Mouse (Mus musculus) bone marrow macrophage, adult 2 months (primary cell): ENCODE measurements around the gene Ctnnd2.

Source experiments
- CTCF ChIP-seq: IDR thresholded peaks from 2 replicates; pipeline ENCODE4 v1.5.1; 2012; ENCODE audit warnings: low read depth, mild to moderate bottlenecking, low read length, moderate library complexity
- POLR2A ChIP-seq: IDR thresholded peaks from 2 replicates; pipeline ENCODE4 v1.6.1; 2012; ENCODE audit warnings: mild to moderate bottlenecking, low read depth, low read length, borderline replicate concordance

DNA sequence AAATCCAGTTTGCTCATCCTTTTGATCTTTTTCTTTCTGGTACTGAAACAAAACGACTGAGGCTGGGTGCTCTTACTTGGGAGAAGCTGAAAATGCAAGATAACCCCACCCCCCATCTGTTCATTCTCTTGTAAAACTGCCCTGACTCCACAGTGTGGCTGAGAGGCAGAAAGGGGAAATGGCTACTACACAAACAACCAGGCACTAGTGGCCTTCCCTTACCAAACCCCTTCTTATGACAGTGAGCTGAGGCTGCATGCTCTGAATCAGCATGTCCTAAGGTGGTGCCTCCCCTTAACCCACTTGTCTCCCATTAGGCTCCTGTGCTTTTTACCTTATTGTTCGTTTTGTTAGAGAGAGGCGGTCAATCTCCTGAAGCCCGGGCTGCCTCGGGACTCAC is 851.4 kb downstream of the Ctnnd2 start:
- TF ChIP-seq POLR2A (no peak), CTCF (no peak)
